Mouse (Mus musculus): ENCODE measurements around the gene Nucb2.
A peak's percentile ranks its signal among the peaks of the same experiment; 100 is the strongest.

Gene Nucb2

GRCm38 (mm10) chr7:116519805-116520204, 15.6 kb downstream of the Nucb2 start:
- peak; percentile 50 for DNase-seq (ENCODE audit: low read depth, low spot score)

GRCm38 (mm10) chr7:116524577-116524976, 20.4 kb downstream of the Nucb2 start:
- no peak for DNase-seq (ENCODE audit: low read depth, low spot score)

- peak; percentile 47 for DNase-seq (ENCODE audit: low read depth, low spot score)
Observed at GRCm38 (mm10) chr7:116529793-116530192, 25.6 kb downstream of the Nucb2 start.

- DNase-seq (ENCODE audit: low read depth, low spot score), result no peak
Observed at GRCm38 (mm10) chr7:116530470-116530869, 26.3 kb downstream of the Nucb2 start.

GRCm38 (mm10) chr7:116531311-116531710, 27.1 kb downstream of the Nucb2 start:
- DNase-seq (ENCODE audit: low read depth, low spot score), result peak; percentile 51

- DNase-seq (ENCODE audit: low read depth, low spot score), result no peak
Observed at GRCm38 (mm10) chr7:116556834-116557233, 52.7 kb downstream of the Nucb2 start.

- DNase-seq (ENCODE audit: low read depth, low spot score), result no peak
Observed at GRCm38 (mm10) chr7:116574551-116574950, 70.4 kb downstream of the Nucb2 start.
